Mouse (Mus musculus) E14TG2a.4 (cell line): ENCODE results near the gene Baz1b.

Source experiments
- CTCF ChIP-seq: conservative IDR thresholded peaks from 2 replicates; pipeline ENCODE4 v1.5.1; 2014; ENCODE audit warnings: low read length
- NANOG ChIP-seq: IDR thresholded peaks from 2 replicates; pipeline ENCODE4 v1.6.1; 2014; ENCODE audit warnings: borderline replicate concordance, low read length, mixed read lengths
- POU5F1 ChIP-seq: IDR thresholded peaks from 2 replicates; pipeline ENCODE4 v1.6.1; 2014; ENCODE audit warnings: low read length, borderline replicate concordance

GRCm38 (mm10) chr5:135162361-135162760, 24.7 kb upstream of the Baz1b start:
- TF ChIP-seq CTCF (no peak), NANOG (no peak), POU5F1 (no peak)
